Mouse (Mus musculus) liver, embryonic 11.5 days (tissue): ENCODE measurements around the gene Hist1h4d. TPM values are rescaled to one million over a fixed set of nuclear protein-coding genes. Genes with fewer than 3 reads are reported as not detected.

Experiments used
- microRNA-seq: library from miRNA; unstranded; fragments of <30 nt; microRNA quantifications from one replicate; pipeline ENCODE4, GENCODE M21; 2017; ENCODE audit warnings: borderline number of aligned reads
- polyA plus RNA-seq: library from polyadenylated mRNA; unstranded; fragments of >200 nt; fragmentation: Nextera tagmentation; extraction: Ambion mirVana; gene quantifications from 2 replicates; pipeline ENCODE4 v1.2.1, GENCODE M21; 2014

Hist1h4d gene
- polyA plus RNA-seq, 1 experiment from 2014 or later: 99.3 TPM

Small RNA genes lying within 50 kb of the gene (microRNA-seq; reads per million reads assigned to microRNA genes)
- gene Gm44297 (4.2 reads per million, percentile 9 among the genes with 10 or more reads in this experiment), gene Gm44359 (1.1 reads per million), gene Gm44394 (1.8 reads per million)

Other genes with a start within 250 kb of the Hist1h4d start
- 36.4 and 37.0 TPM in 2 replicates for gene Zfp322a, start 212.4 kb upstream of the Hist1h4d start, polyA plus RNA-seq
- gene Abt1, start 157.7 kb upstream of the Hist1h4d start, polyA plus RNA-seq: 13.1 and 13.4 TPM in 2 replicates
- gene Btn1a1, start 115.7 kb upstream of the Hist1h4d start, polyA plus RNA-seq: 1.8 and 2.2 TPM in 2 replicates
- 0.08 and 0.32 TPM in 2 replicates for gene Btn2a2, start 92.7 kb upstream of the Hist1h4d start, polyA plus RNA-seq
- 3.3 and 4.3 TPM in 2 replicates for gene Hist1h4h, start 50.5 kb upstream of the Hist1h4d start, polyA plus RNA-seq
- gene Hist1h2af, start 47.7 kb upstream of the Hist1h4d start, polyA plus RNA-seq: 1.1 and 5.1 TPM in 2 replicates
- gene Hist1h3g, start 46.2 kb upstream of the Hist1h4d start, polyA plus RNA-seq: 5.2 TPM in 2 replicates
- gene Hist1h2bh, start 38.2 kb upstream of the Hist1h4d start, polyA plus RNA-seq: 1.6 and 1.7 TPM in 2 replicates
- 0.42 and 0.62 TPM in 2 replicates for gene Hist1h3f, start 37.5 kb upstream of the Hist1h4d start, polyA plus RNA-seq
- 0.66 and 1.4 TPM in 2 replicates for gene Hist1h4f, start 29.9 kb upstream of the Hist1h4d start, polyA plus RNA-seq
- gene Hist1h1d, start 28.3 kb upstream of the Hist1h4d start, polyA plus RNA-seq: 0.68 and 0.82 TPM in 2 replicates
- gene Hist1h3e, start 19.2 kb upstream of the Hist1h4d start, polyA plus RNA-seq: 3.5 and 5.6 TPM in 2 replicates
- gene Hist1h2ae, start 10.4 kb upstream of the Hist1h4d start, polyA plus RNA-seq: 61.3 and 62.9 TPM in 2 replicates
- gene Hist1h2bg, start 10.2 kb upstream of the Hist1h4d start, polyA plus RNA-seq: 5.7 and 6.3 TPM in 2 replicates
- 1.8 TPM in 2 replicates for gene Hist1h2bf, start 7.4 kb upstream of the Hist1h4d start, polyA plus RNA-seq
- 0.84 and 0.92 TPM in 2 replicates for gene Hist1h2ad, start 7.2 kb upstream of the Hist1h4d start, polyA plus RNA-seq
- gene Hist1h3d, start 5.8 kb upstream of the Hist1h4d start, polyA plus RNA-seq: 7.7 and 8.5 TPM in 2 replicates
- gene Hist1h2be, start 39.5 kb downstream of the Hist1h4d start, polyA plus RNA-seq: 4.4 TPM in 2 replicates
- gene Hist1h1e, start 41.0 kb downstream of the Hist1h4d start, polyA plus RNA-seq: 17.5 and 21.2 TPM in 2 replicates
- 0.79 and 1.5 TPM in 2 replicates for gene Hist1h2ac, start 102.3 kb downstream of the Hist1h4d start, polyA plus RNA-seq
- 31.9 and 35.7 TPM in 2 replicates for gene Hist1h2bc, start 102.6 kb downstream of the Hist1h4d start, polyA plus RNA-seq
- not detected in 2 replicates for gene Hist1h1t, start 114.2 kb downstream of the Hist1h4d start, polyA plus RNA-seq
- 5.1 and 5.2 TPM in 2 replicates for gene Hist1h4c, start 116.9 kb downstream of the Hist1h4d start, polyA plus RNA-seq
- gene Hfe, start 129.3 kb downstream of the Hist1h4d start, polyA plus RNA-seq: 6.1 and 7.2 TPM in 2 replicates
- 24.2 and 25.8 TPM in 2 replicates for gene Hist1h1c, start 157.2 kb downstream of the Hist1h4d start, polyA plus RNA-seq
- 6.1 and 6.7 TPM in 2 replicates for gene Hist1h3c, start 164.0 kb downstream of the Hist1h4d start, polyA plus RNA-seq
- gene Hist1h2bb, start 165.1 kb downstream of the Hist1h4d start, polyA plus RNA-seq: 3.1 and 4.6 TPM in 2 replicates
- gene Hist1h2ab, start 169.5 kb downstream of the Hist1h4d start, polyA plus RNA-seq: 38.5 and 42.1 TPM in 2 replicates
- gene Hist1h3b, start 170.7 kb downstream of the Hist1h4d start, polyA plus RNA-seq: 5.5 and 8.3 TPM in 2 replicates
- 4.0 TPM in 2 replicates for gene Hist1h4b, start 175.4 kb downstream of the Hist1h4d start, polyA plus RNA-seq
- gene Hist1h4a, start 179.6 kb downstream of the Hist1h4d start, polyA plus RNA-seq: 0.57 TPM in 1 of 2 replicates, not detected in the other
- gene Hist1h3a, start 180.8 kb downstream of the Hist1h4d start, polyA plus RNA-seq: 4.2 and 8.8 TPM in 2 replicates
- 2.8 and 3.9 TPM in 2 replicates for gene Hist1h1a, start 182.1 kb downstream of the Hist1h4d start, polyA plus RNA-seq
- not detected in 2 replicates for gene Trim38, start 188.3 kb downstream of the Hist1h4d start, polyA plus RNA-seq
- gene Slc17a2, start 225.4 kb downstream of the Hist1h4d start, polyA plus RNA-seq: 0.26 and 0.56 TPM in 2 replicates